Mouse (Mus musculus) common myeloid progenitor, adult 5-6 weeks (primary cell): ENCODE results near the gene Mdk. TPM values are rescaled to one million over a fixed set of nuclear protein-coding genes. Genes with fewer than 3 reads are reported as not detected.

Experiments used
- ATAC-seq: replicated peaks from 2 replicates; pipeline ENCODE4 v1.8.0; 2016; ENCODE audit warnings: low read depth, mild to moderate bottlenecking, moderate TSS enrichment, inconsistent platforms; ENCODE audit not compliant: poor library complexity, severe bottlenecking
- total RNA-seq: library from RNA; stranded (forward); fragments of 200-1000, 187-1606 nt; gene quantifications from 2 replicates; pipeline ENCODE4 v1.2.3, GENCODE M21; 2017

Gene Mdk
- total RNA-seq, 1 experiment from 2014 or later = not detected

DNA sequence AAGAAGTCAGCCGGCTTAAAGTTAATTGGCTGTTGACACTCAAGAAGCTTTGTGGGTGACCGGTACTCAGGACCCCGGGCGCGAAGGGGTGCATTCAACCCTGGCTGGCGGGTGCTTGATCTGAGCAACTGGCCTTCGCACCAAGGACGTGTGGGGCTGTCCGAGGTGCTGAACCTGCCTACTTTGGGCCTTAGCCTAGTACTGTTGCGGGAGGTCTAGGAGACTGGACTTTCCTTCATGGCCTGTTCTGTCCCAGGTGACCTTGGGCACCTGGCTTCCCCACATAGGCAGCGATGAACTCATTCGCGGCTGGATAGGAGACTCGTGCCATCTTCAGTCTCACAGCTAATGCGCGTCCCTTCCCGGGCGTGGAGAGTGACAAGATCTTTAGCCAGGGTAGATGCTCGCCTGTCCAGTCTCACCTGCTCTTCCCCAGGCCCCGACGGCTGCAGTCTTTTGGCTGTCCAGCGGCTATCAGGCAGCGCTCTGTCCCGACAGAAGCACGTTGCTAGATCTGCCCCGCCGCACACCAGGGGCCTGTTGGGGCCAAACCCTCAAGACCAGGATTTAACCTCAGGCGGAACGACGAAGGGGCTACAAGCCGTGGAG lies 10.8 kb downstream of the Mdk start:
- ATAC-seq = peak; percentile 61

DNA sequence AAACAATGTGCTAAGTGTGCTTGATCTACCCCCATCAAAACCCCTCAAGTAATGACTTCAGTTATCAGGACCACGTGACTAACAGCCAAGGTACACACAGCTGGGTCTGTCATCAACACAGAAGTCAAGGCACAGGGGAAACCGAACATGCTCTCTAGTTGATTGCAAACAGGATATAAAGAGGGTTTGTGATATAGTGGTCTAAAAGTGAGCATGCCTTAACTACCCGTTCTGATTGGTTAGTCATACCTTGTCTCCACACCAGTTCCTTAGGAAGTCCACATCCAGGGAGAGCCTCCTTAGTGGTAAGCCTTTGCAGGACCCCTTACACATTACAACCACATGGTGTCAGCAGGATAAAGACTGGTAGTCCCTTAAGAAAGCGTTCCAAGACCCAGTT lies 12.0 kb downstream of the Mdk start:
- no peak for ATAC-seq

DNA sequence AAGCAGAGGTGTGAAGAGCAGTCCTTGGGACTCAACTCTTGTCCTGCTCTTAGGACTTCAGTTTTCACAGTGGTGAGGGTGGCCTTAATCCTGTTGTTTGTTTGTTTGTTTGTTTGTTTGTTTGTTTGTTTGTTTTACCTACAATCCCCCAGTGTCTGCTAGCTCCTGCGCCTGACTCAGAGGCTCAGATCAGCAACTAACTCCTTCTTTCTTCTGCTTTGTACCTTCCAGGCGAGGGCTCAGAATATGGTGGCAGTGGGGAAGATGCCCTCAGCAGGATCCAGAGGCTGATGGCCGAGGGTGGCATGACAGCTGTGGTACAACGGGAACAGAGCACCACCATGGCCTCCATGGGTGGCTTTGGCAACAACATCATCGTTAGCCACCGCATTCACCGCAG lies 15.0 kb downstream of the Mdk start:
- no peak for ATAC-seq

DNA sequence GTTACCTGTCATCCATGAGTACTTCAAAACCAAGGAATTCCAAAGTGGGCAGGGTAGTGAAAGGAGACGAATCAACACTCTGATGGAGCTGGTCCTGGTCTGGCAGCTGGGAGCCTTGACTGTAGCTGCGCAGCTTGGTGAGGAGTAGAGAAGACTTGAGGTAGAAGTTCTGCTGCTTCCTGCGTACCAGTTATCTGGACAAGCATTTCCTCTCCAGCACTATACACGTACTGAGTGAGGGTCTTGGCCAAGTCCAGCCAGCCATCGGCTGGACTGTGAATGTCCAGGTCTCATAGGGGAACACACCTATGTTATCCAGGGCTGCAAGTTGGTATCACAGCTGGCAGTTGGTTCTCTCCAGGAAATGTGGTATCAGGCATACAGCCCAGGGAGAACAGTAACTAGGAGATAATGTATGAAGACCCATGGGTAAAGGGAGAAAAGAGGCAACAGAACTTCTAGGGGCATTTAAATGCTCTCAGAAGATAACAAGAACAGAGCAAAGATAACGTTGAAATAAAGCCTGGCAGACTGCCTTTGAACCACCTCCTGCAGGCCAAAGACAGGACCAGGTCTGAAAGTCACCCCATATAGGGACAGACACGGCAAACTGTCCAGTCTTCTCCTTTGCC lies 15.6 kb downstream of the Mdk start:
- ATAC-seq = peak; percentile 26; the same call in 1 of the 2 replicates

DNA sequence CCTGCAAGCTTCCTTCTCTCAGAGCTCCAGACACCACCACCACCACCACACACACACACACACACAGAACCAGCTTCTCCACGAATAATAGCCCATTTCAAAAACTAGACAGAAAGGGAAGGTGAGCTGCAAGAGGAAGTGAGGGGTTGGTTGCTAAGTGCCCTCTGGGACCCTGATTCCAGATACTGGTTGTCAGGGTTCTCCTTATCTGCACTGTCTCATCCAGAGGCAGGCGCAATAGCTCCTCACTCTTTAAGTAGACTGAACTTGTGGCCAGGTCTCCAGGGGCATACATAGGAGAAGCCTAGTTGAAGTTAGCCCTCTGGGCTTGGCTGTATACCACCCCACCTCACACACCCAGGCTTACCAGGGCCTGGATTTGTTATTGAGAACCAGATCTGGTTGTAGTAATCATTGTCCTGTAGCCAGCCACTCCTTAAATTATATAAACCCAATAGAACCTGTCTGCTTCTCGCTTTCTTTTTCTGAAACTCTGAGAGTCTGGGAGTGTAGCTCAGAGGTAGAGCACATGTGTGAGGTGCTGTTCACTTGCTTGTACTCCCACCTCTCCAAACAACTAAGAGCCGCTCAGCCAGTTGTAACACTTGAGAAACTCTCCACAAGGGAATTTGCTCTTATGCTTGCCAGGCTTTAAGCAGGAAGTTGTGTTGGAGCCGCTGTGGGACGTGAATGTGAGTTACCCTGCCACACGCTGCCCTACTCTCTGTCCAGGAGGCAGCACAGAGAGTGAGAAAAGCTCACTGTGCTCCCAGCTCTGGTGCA lies 18.6 kb downstream of the Mdk start:
- ATAC-seq = no peak

DNA sequence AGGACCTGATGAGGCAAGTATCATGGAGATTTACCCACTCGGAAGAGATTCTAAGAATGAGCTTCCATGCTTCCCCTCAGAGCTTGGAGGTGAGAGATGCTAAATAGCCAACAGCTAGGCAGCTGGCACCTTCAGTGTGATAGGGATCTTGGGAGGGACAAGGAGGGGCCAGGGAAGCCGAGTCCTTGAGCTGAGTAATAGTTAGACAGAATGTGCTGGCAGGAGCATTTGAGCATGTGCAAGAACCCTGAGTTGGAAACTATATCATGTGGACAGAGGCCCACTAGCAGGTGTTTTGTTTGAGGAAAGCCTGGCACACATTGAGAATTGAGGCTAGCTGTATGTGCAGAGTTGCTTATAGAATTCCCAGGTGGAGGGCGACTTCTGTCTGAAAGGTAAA lies 19.5 kb downstream of the Mdk start:
- peak; percentile 31; the same call in 1 of the 2 replicates for ATAC-seq

DNA sequence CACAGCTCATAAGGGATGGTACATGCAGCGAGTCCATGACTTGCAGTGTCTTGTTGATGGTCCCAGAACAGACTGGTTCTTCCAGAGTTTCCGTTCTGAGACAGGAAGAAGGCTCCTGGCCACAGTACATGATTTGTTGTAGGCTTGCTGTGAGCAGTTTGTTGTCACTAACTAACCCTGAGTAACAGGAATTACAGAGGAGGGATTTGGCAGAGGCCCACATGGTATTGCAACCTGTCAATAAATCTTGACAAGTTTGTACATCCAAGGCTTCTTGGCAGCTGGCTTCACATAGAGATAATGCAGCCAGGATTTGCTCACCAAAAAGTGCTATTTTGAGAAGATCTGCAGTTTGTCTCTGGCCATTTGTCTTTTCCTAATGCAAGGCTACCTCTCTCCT lies 26.0 kb downstream of the Mdk start:
- no peak for ATAC-seq

DNA sequence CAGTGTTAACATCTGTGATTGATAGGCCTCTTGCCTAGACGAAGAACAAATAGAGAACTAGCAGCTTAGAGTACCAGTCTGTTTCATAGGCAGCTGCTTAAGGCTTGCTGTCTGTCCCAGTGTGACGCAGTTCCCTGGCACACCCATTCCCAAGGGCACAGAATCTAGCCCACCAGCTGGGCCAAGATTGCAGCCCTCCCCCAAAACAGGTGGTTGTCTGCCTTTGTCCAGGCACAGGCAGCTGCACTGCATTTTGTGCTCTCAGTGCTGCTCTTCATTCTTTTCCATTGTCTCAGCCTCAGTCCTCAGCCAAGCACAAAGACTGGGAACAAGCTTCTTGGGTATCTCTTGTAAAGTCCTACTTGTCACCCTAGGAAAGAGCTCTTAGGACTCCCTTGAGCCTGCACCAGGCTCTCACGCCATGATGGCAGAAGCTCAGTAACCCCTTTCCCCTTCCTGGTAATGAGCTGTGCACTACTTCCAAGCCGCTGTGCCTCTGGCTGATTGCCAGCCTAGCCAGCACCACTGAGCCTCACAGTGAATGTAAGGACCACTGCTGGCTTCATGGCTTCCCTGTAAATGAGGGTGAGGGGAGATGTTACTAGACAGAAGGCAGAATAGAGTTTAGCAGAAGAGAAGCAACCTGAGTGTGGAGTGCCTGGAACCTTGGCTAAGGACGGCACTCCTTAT lies 27.3 kb downstream of the Mdk start:
- no peak for ATAC-seq

DNA sequence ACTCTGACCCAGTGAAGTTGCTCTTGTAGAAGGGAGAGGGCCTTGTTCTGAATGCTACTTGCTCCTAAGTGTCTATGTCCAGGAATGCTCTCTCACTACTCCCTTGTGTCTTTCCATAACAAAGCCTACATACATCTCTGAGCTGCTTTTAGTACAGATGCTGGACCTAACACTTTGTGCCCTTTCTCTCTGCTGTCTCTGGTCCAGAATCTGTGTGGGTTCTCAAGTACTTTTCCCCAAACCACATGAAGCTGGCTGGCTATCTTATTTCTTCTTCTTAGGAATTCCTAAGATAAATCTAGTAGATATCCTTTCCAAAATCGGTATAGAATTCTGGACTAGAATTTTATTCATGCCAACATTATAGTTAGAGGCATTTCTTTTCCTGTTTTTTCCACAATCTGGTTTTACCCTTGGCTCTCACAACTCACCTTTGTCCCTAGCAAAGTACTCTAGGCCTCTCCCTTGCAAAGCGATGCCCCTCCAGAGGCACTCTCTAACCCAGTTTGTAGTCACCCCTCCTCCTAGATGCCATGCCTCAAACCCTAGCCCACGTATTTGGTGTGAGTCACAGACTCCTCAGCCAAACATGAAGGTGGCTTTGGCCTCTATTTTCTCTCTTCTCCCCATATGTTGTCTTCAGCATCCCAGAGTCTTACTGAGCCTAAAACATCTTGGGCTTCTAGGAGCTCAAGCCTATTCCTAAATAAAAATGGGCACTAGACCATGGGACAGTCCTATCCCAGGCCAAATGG lies 28.7 kb downstream of the Mdk start:
- ATAC-seq = no peak

DNA sequence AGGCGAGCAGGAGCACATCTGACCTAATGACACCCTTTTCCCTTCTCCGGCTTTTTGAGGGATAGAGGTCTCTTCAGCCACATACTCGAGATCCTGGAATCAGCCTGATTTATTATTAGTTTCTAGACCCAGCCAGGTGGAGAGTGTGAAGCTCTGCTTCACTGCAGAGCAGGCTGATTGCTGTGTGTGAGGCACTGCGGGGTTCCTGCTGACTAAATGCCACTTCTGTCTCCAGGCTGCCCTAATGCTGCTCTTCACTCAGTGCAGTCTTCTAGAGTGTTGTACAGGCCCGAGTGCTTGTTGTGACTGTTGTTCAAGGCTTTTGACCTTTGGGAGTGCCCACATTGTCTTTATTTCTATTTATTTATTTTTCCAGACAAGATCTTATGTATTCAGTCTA lies 29.8 kb downstream of the Mdk start:
- ATAC-seq = no peak

DNA sequence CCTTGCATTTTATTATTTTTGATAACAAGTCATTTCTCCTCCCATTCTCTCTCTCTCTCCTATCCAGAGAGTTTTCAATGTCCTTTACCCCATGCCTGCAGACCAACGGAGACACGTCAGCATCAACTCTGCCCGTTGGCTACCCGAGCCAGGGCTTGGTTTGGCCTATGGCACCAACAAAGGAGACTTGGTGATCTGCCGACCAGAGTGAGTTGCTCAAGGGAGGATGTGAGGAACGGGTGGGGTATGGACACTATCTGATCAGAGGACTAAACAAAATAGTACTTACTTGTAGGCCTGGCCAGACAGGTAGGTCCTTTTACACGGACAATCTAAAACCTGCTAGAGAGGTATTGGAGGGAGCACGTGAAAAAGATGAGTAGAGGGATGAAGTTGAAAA lies 31.7 kb downstream of the Mdk start:
- ATAC-seq = no peak

DNA sequence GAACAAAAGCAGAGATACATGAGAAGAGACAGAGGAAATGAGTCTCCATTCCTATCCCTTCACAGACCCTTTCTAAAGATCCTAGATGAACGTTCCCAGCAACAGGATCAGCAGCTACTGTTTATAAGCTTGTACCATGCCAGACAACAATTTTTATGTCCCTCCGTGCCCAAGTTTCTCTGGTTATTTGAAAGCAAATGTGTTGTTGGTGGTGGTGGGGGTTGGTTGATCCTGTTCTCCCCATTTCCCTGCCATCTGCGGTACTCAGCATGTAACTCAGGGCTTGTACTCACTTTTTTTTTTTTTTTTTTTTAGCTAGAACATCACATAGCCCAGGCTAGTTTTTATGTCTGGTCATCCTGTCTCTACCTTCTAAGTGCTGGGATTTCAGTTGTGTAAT lies 33.0 kb downstream of the Mdk start:
- ATAC-seq = no peak

DNA sequence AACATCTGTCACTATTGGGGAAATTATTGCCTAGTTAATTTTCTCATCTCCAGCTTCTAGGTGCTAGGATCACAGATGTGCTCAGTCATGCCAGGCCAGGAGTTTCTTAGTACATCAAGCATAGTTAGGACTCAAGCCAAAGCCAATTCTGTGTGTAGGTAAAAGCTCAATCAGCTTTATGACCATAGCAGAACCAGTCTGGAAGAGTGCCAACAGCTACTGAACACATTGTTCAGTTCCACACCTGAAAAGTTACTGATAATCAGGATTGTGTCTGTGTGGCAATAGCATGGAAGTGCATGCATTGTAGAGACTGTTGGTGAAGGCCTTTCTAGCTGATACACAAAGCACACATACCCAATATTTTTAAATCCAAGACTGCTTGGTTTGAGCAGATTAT lies 34.1 kb downstream of the Mdk start:
- no peak for ATAC-seq

DNA sequence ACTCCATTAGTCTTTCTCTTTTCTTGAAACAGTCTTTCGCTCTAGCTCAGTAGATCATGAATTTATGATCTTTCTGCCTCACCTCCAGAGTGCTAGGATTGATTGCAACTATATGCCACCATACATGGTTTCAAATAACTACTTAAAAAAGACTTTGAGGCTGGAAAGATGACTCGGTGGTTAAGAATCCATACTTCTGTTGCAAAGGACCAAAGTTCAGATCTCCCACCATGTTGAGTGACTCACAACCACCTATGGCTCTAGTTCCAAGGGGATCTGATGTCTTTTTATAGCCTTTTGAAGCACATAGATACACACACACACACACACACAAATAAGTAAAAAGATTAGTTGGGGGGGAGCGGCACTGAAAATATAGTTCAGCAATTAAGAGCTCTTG lies 36.7 kb downstream of the Mdk start:
- no peak for ATAC-seq

DNA sequence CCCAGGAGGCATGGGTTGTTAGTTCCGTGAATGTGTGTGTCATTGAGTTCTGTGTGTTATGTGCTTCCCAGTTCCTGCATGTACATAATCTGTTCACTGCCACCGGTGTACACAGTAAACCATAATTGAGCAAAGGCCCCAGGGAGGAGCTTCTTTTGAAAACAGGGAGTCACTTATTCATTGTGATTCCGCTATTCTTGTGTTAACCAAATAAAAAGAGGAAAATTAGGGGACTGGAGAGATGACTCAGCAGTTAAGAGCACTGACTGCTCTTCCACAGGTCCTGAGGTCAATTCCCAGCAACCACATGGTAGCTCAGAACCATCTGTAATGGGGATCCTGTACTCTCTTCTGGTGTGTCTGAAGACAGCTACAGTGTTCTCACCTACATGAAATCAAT lies 37.4 kb downstream of the Mdk start:
- ATAC-seq = no peak

DNA sequence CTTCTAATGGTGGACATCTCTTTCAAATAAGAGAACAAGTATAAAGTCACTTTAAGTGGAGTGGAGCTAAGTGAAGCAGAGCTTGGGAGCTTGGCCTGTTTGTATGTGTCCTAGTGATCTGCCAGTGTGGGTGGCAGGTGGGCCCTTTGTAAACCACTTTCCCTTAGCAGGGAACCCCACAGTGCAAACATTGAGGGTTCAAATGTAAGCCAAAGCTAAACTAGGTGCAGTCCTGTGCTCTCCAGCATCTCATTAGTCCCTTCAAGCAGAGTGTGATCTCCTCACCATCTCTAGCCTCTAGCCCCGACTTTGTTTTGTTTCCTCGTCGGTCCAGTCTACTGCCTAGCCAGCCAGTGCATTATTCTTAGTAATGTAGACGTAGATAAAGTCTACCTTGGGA lies 47.5 kb downstream of the Mdk start:
- no peak for ATAC-seq

DNA sequence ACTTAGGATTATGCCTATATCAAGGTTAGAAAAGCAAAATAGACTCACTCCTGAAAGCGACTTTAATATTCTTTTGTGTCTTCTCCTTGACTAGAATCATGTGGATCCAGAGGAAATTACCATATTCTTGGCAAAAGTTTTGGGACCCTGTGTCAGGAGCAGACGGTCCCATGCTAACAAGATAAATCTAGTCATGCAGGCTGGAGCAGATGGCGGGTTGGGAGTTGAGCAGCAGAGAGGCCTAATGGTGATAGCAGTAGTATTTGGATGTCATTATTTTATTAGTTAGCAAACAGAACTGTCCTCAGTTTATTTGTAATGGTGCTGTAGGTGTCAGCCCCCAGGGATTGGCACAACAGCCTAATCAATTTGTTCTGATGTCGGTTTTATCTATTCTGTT lies 48.1 kb downstream of the Mdk start:
- ATAC-seq = no peak
